Mouse (Mus musculus): ENCODE data around the gene Spg11.

DNA sequence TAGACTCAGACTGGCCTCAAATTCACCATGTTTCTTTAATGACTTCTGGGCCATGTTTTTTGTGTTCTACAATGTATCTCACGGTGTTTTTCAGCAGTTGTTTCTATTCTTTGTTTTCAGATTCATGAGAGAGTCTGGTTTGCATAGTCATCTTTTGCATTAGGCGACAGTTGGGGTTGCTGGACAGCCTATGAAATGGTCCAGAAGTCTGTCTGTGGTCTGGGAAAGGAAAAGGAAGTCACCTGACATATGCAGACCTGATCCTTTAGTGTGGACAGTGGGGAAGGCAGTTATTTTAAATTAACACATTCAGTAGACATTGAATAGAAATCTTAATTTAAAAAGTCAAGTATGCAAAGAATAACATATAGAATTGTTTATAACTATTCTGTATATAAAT lies 44.3 kb upstream of the Spg11 start:
- TF ChIP-seq CTCF (IDR thresholded peaks at IDR 0.05; ENCODE audit: low read depth), result no peak
- no peak for TF ChIP-seq EP300 (IDR thresholded peaks at IDR 0.05; ENCODE audit: low read depth)
